9 mouse cellular contexts compared by ENCODE assay signal in genomic region chr8:23319556-23319955, GRCm38 (mm10).
DNase-seq lines count a peak whose midpoint lies in the region; ATAC-seq and TF ChIP-seq lines count a peak whose summit lies in the region.
"Had no signal": no experiment of that assay in that cellular context is flagged by ENCODE, and none has a peak within 500 bp of the region (broad histone marks: within the 10 kb centered on the region; RNA-seq: fewer than 3 reads in every experiment).

No protein-coding gene starts in this region.

- no peaks in the 10 kb centered on the region for H3K27me3 ChIP-seq in heart, embryonic 10.5 days (ENCODE audit: insufficient read depth, poor library complexity, severe bottlenecking)
- H3K27me3 ChIP-seq in heart, embryonic 11.5 days (ENCODE audit: control insufficient read depth, insufficient read depth, low read length), result no peaks in the 10 kb centered on the region
- H3K27me3 ChIP-seq in lung, embryonic 14.5 days (ENCODE audit: insufficient read depth, low read length), result no peaks in the 10 kb centered on the region
- no peaks in the 10 kb centered on the region for H3K27me3 ChIP-seq in thymus, adult 2 months (ENCODE audit: control insufficient read depth, insufficient read depth, low read length)

- H3K9me3 ChIP-seq in heart, embryonic 10.5 days, result no peaks in the 10 kb centered on the region
- no peaks in the 10 kb centered on the region for H3K9me3 ChIP-seq in heart, embryonic 11.5 days (replicated peaks; ENCODE audit: control insufficient read depth, low read length)
- H3K9me3 ChIP-seq in lung, embryonic 14.5 days (ENCODE audit: low read depth, low read length), result no peaks in the 10 kb centered on the region

- TF ChIP-seq CTCF in lung, embryonic 14.5 days (IDR thresholded peaks at IDR 0.05; ENCODE audit: low read depth), result peak; percentile 52
- no peak for TF ChIP-seq CTCF in thymus, adult 2 months (IDR thresholded peaks at IDR 0.05; ENCODE audit: borderline replicate concordance, control insufficient read depth, extremely low read depth, insufficient read depth, low read length, poor library complexity)

- peaks cover 12% of the 10 kb centered on the region for H3K4me1 ChIP-seq in heart, embryonic 10.5 days
- no peaks in the 10 kb centered on the region for H3K4me1 ChIP-seq in heart, embryonic 11.5 days (ENCODE audit: control insufficient read depth, insufficient read depth, low read length)
- no peaks in the 10 kb centered on the region; the same call in 1 of the 2 replicates for H3K4me1 ChIP-seq in lung, embryonic 14.5 days (ENCODE audit: insufficient read depth)
- H3K4me1 ChIP-seq in thymus, adult 2 months (replicated peaks; ENCODE audit: control insufficient read depth, insufficient read depth, low read length), result no peaks in the 10 kb centered on the region

- no peak for ATAC-seq in heart, embryonic 11.5 days (replicated peaks; ENCODE audit: insufficient number of reproducible peaks, low FRiP score, low TSS enrichment)
- no peak for ATAC-seq in lung, embryonic 14.5 days (ENCODE audit: insufficient read depth)

- no peak for DNase-seq in heart, embryonic 10.5 days (ENCODE audit: low spot score)
- peak; percentile 78 for DNase-seq in lung, embryonic 14.5 days
- DNase-seq in lung, adult 18-20 months, result no peak
- DNase-seq in adrenal gland, postnatal 25 days, result peak; percentile 28
- DNase-seq in lung, postnatal 36 days, result peak; percentile 32
- no peak for DNase-seq in neural tube, embryonic 10.5 days (ENCODE audit: extremely low spot score, low spot score)
- no peak for DNase-seq in thymus, adult 2 months
- DNase-seq: thymus, postnatal 36 days had no signal

- no peaks in the 10 kb centered on the region for H3K36me3 ChIP-seq in heart, embryonic 10.5 days
- no peaks in the 10 kb centered on the region for H3K36me3 ChIP-seq in heart, embryonic 11.5 days (ENCODE audit: control insufficient read depth, insufficient read depth, low read length)
- H3K36me3 ChIP-seq in lung, embryonic 14.5 days (ENCODE audit: insufficient read depth), result no peaks in the 10 kb centered on the region
- H3K36me3 ChIP-seq in thymus, adult 2 months (ENCODE audit: control insufficient read depth, insufficient read depth, low read length), result no peaks in the 10 kb centered on the region

- no peak overlapping the region for H3K4me2 ChIP-seq in heart, embryonic 11.5 days
- no peak overlapping the region for H3K4me2 ChIP-seq in lung, embryonic 14.5 days

- H3K4me3 ChIP-seq in heart, embryonic 10.5 days, result no peak overlapping the region
- no peak overlapping the region for H3K4me3 ChIP-seq in heart, embryonic 11.5 days (ENCODE audit: low read depth, low read length)
- H3K4me3 ChIP-seq in lung, embryonic 14.5 days (ENCODE audit: low read depth, low read length), result no peak overlapping the region
- no peak overlapping the region for H3K4me3 ChIP-seq in thymus, adult 2 months (ENCODE audit: control insufficient read depth, insufficient read depth, low read length)

- no peak for TF ChIP-seq POLR2A in thymus, adult 2 months (IDR thresholded peaks at IDR 0.05; ENCODE audit: control insufficient read depth, extremely low read depth, insufficient read depth, low read length, poor library complexity)

- 0 out of 2 replicates have a peak overlapping the region, but pooled peaks have one; percentile 6 for H3K27ac ChIP-seq in heart, embryonic 10.5 days
- H3K27ac ChIP-seq in heart, embryonic 11.5 days (ENCODE audit: low read depth, low read length), result no peak overlapping the region
- no peak overlapping the region for H3K27ac ChIP-seq in lung, embryonic 14.5 days (ENCODE audit: low read depth)
- H3K27ac ChIP-seq in thymus, adult 2 months (ENCODE audit: control insufficient read depth, insufficient read depth, low read length), result no peak overlapping the region

- 62% methylated on average over 9 of the region's 9 CpGs for WGBS in heart, embryonic 10.5 days
- 59% methylated on average over 9 of the region's 9 CpGs for WGBS in heart, embryonic 11.5 days (ENCODE audit: insufficient replicate concordance)
- WGBS in lung, embryonic 14.5 days, result 46% methylated on average over 9 of the region's 9 CpGs
- 64% methylated on average over 9 of the region's 9 CpGs for WGBS in thymus, adult 2 months

- no peak overlapping the region for H3K9ac ChIP-seq in heart, embryonic 11.5 days (ENCODE audit: low read depth, low read length)
- no peak overlapping the region for H3K9ac ChIP-seq in lung, embryonic 14.5 days

Comparison
In these comparisons a context has a peak if more than half of its experiments do, and no peak if none do; other contexts are left out.
1. DNase-seq: peak in lung, embryonic 14.5 days (single experiment), adrenal gland, postnatal 25 days (single experiment) and lung, postnatal 36 days (single experiment); none in heart, embryonic 10.5 days (single experiment), lung, adult 18-20 months (0 of 2), neural tube, embryonic 10.5 days (single experiment) and thymus, adult 2 months (single experiment).